Mouse (Mus musculus) lung, embryonic 15.5 days (tissue): ENCODE data around the gene Pdia3. TPM values are rescaled to one million over a fixed set of nuclear protein-coding genes. Genes with fewer than 3 reads are reported as not detected.
"Not testable (repeated sequence)": the region's sequence is repeated elsewhere in the genome, so short reads cannot be mapped to it uniquely, and the experiment has no call there.

Experiments
- ATAC-seq: fragments of 200-750 bp; cut with Nextera tagmentation; 2 replicates; pipeline ENCODE4 v1.8.0; 2017; ENCODE audit warnings: moderate number of reproducible peaks, borderline replicate concordance; ENCODE audit not compliant: low FRiP score, low TSS enrichment; ENCODE audit errors: extremely low read depth
- H3K27ac ChIP-seq: fragments of 300-500 bp; sonication (generic); 2 replicates; pipeline ENCODE4 v1.5.1; 2015; ENCODE audit warnings: moderate library complexity, mild to moderate bottlenecking, inconsistent platforms
- H3K27me3 ChIP-seq: fragments of 300-500 bp; sonication (generic); 2 replicates; pipeline ENCODE4 v1.6.1; 2015; ENCODE audit warnings: inconsistent platforms
- H3K36me3 ChIP-seq: fragments of 300-500 bp; sonication (generic); 2 replicates; pipeline ENCODE4 v1.6.1; 2015; ENCODE audit warnings: inconsistent platforms
- H3K4me1 ChIP-seq: fragments of 300-500 bp; sonication (generic); 2 replicates; pipeline ENCODE4 v1.6.1; 2015; ENCODE audit warnings: inconsistent platforms
- H3K4me2 ChIP-seq: fragments of 300-500 bp; sonication (generic); 2 replicates; pipeline ENCODE4 v1.6.1; 2015; ENCODE audit warnings: inconsistent platforms, mild to moderate bottlenecking, moderate library complexity
- H3K4me3 ChIP-seq: fragments of 300-500 bp; sonication (generic); 2 replicates; pipeline ENCODE4 v1.5.1; 2015; ENCODE audit warnings: mild to moderate bottlenecking, inconsistent platforms
- H3K9ac ChIP-seq: fragments of 300-500 bp; sonication (generic); 2 replicates; pipeline ENCODE4 v1.6.1; 2015; ENCODE audit warnings: inconsistent platforms
- H3K9me3 ChIP-seq: fragments of 300-500 bp; sonication (generic); 2 replicates; pipeline ENCODE4 v1.6.1; 2016; ENCODE audit warnings: inconsistent platforms
- WGBS: fragments of 180-500 bp; shearing (Covaris S2); methylation state at CpG from one replicate; pipeline ENCODE4 v1.1.7; 2015; 5-methylcytosine and 5-hydroxymethylcytosine counted together
- microRNA-seq: library from miRNA; unstranded; fragments of <30 nt; microRNA quantifications from one replicate; pipeline ENCODE4, GENCODE M21; 2016
- polyA plus RNA-seq: library from polyadenylated mRNA; unstranded; fragments of >200 nt; fragmentation: Nextera tagmentation; extraction: Ambion mirVana; gene quantifications from 2 replicates; pipeline ENCODE4 v1.2.1, GENCODE M21; 2015

Gene Pdia3
- polyA plus RNA-seq, 1 experiment from 2014 or later, result 889 TPM

- not testable (repeated sequence) for H3K27ac ChIP-seq, ATAC-seq, H3K9ac ChIP-seq, H3K36me3 ChIP-seq, H3K4me3 ChIP-seq, H3K9me3 ChIP-seq, H3K4me1 ChIP-seq, H3K27me3 ChIP-seq, H3K4me2 ChIP-seq
- 85% methylated on average over 2 of the region's 2 CpGs for WGBS
Measured at GRCm38 (mm10) chr2:121484403-121484802, 70.8 kb downstream of the Pdia3 start.

Small RNA genes within 50 kb of the gene (microRNA-seq; reads per million reads assigned to microRNA genes)
- gene Gm22953, result not detected

Other genes starting within 250 kb of the Pdia3 start
- gene Tubgcp4, start 243.1 kb upstream of the Pdia3 start, polyA plus RNA-seq, result 52.6 and 53.3 TPM in 2 replicates
- 8.3 and 9.7 TPM in 2 replicates for gene Zscan29, start 242.7 kb upstream of the Pdia3 start, polyA plus RNA-seq
- gene Trp53bp1, start 142.4 kb upstream of the Pdia3 start, polyA plus RNA-seq, result 61.6 and 66.8 TPM in 2 replicates
- gene Map1a, start 124.2 kb upstream of the Pdia3 start, polyA plus RNA-seq, result 3.5 TPM in 2 replicates
- 10.0 and 12.3 TPM in 2 replicates for gene Ppip5k1, start 58.4 kb upstream of the Pdia3 start, polyA plus RNA-seq
- 2.8 and 3.6 TPM in 2 replicates for gene Ckmt1, start 56.1 kb upstream of the Pdia3 start, polyA plus RNA-seq
- gene Strc, start 26.6 kb upstream of the Pdia3 start, polyA plus RNA-seq, result not detected in 2 replicates
- 1.3 and 2.3 TPM in 2 replicates for gene Catsper2, start within 50 bp of the Pdia3 start, polyA plus RNA-seq
- gene Ell3, start 30.5 kb downstream of the Pdia3 start, polyA plus RNA-seq, result 10.0 and 10.1 TPM in 2 replicates
- gene Serf2, start 35.4 kb downstream of the Pdia3 start, polyA plus RNA-seq, result 430 and 452 TPM in 2 replicates
- gene Hypk, start 39.5 kb downstream of the Pdia3 start, polyA plus RNA-seq, result 97.0 and 99.5 TPM in 2 replicates
- gene Serinc4, start 43.0 kb downstream of the Pdia3 start, polyA plus RNA-seq, result 0.07 and 0.20 TPM in 2 replicates
- gene Mfap1b, start 60.3 kb downstream of the Pdia3 start, polyA plus RNA-seq, result 45.7 and 51.1 TPM in 2 replicates
- gene Mfap1a, start 92.9 kb downstream of the Pdia3 start, polyA plus RNA-seq, result 28.0 and 31.8 TPM in 2 replicates
- gene Wdr76, start 92.9 kb downstream of the Pdia3 start, polyA plus RNA-seq, result 8.8 and 9.3 TPM in 2 replicates